Comparison of ENCODE assay signal across 8 mouse cellular contexts in genomic region chr4:59581314-59582185, GRCm38 (mm10). TPM values are rescaled to one million over a fixed set of nuclear protein-coding genes. Genes with fewer than 3 reads are reported as not detected.
DNase-seq lines count a peak whose midpoint lies in the region; ATAC-seq lines count a peak whose summit lies in the region.

Gene Hsdl2 (plus strand): TSS chr4:59581563.

- DNase-seq in R1 (ENCODE audit: low read depth, low spot score), result peak; percentile 99
- peak; percentile 98 to 99 for DNase-seq in cerebellum, postnatal 25 days
- DNase-seq in frontal cortex, postnatal 25 days (ENCODE audit: low spot score in 2 of 2), result peak; percentile 97 to 99
- DNase-seq in hindbrain, embryonic 14.5 days (ENCODE audit: low spot score), result peak; percentile 100
- DNase-seq in layer of hippocampus, postnatal 36 days, result peak; percentile 97 to 98
- peak; percentile 100 for DNase-seq in lung, postnatal 36 days
- peak; percentile 99 for DNase-seq in retina, postnatal 1 day
- peak; percentile 97 to 98 for DNase-seq in urinary bladder, adult 18-20 months (ENCODE audit: low spot score in 2 of 2)

- peak; percentile 97 for ATAC-seq in hindbrain, embryonic 14.5 days (ENCODE audit: low FRiP score)

- H3K27me3 ChIP-seq in hindbrain, embryonic 14.5 days (ENCODE audit: control insufficient read depth, insufficient read depth, low read length), result no peaks in the 10 kb centered on the region

- H3K9ac ChIP-seq in hindbrain, embryonic 14.5 days, result peak within 1 kb of the TSS; percentile 68

- WGBS in hindbrain, embryonic 14.5 days, result under 1% methylated on average over 61 of the region's 61 CpGs

- peak within 1 kb of the TSS; percentile 93 for H3K27ac ChIP-seq in hindbrain, embryonic 14.5 days

- no peaks in the 10 kb centered on the region for H3K36me3 ChIP-seq in hindbrain, embryonic 14.5 days (replicated peaks; ENCODE audit: control insufficient read depth, insufficient read depth)

- peak within 1 kb of the TSS; percentile 63 for H3K4me3 ChIP-seq in hindbrain, embryonic 14.5 days (replicated peaks; ENCODE audit: low read length)

- peaks cover 15% of the 10 kb centered on the region for H3K4me1 ChIP-seq in hindbrain, embryonic 14.5 days (replicated peaks; ENCODE audit: control insufficient read depth, insufficient read depth, low read length)

- no peaks in the 10 kb centered on the region for H3K9me3 ChIP-seq in hindbrain, embryonic 14.5 days (ENCODE audit: control insufficient read depth, low read length)

- H3K4me2 ChIP-seq in hindbrain, embryonic 14.5 days (replicated peaks), result peak within 1 kb of the TSS; percentile 78

RNA-seq across cellular contexts. Expression of gene Hsdl2, which starts in this region (rescaled TPM):
- polyA plus RNA-seq in hindbrain, embryonic 14.5 days (2014; fragmentation: Nextera tagmentation; extraction: Ambion mirVana), result 38.1 and 41.7 TPM in 2 replicates
- total RNA-seq in layer of hippocampus, postnatal 36 days (2021), result 10 to 100 TPM; 28.2 to 29.0 TPM

Comparison
In these comparisons a context has a peak if more than half of its experiments do, and no peak if none do; other contexts are left out.
1. Peak in every context shown above with its lines: DNase-seq, ATAC-seq, H3K4me3 ChIP-seq and H3K27ac ChIP-seq.